Mouse (Mus musculus) CD4-positive, CD25-positive, alpha-beta regulatory T cell, adult 4 months (primary cell): Measurements from ENCODE around the gene Dmbx1. TPM values are rescaled to one million over a fixed set of nuclear protein-coding genes. Genes with fewer than 3 reads are reported as not detected.

ENCODE experiments used
- ATAC-seq: one replicate; pipeline ENCODE4 v1.8.0; 2017
- polyA plus RNA-seq, 2 experiments: library from polyadenylated mRNA; unstranded; fragments of 100-300 nt; shearing (Covaris generic); gene quantifications; one replicate each; pipeline ENCODE4 v1.2.1; 2017

The Dmbx1 gene
- polyA plus RNA-seq, 2 experiments from 2014 or later = not detected

DNA sequence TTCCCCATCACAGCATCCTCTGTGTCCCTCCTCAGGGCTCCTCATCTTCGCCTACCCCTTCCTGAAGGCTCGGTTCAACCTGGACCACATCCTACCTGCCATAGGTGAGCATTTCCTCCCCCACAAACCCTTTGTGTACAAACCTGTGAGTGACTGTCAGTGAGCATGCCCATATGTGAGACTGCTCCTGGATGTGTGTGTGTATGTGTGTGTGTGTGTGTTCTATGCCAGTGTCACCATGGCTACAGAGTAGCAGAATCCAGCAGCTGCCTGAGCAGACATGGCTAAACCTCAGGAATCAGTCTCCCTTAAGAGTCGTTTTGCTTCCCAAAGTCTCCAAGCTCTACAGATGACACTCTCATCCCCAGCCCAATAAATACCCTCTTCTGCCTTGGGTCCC is 53.9 kb downstream of the Dmbx1 start:
- no peak for ATAC-seq

DNA sequence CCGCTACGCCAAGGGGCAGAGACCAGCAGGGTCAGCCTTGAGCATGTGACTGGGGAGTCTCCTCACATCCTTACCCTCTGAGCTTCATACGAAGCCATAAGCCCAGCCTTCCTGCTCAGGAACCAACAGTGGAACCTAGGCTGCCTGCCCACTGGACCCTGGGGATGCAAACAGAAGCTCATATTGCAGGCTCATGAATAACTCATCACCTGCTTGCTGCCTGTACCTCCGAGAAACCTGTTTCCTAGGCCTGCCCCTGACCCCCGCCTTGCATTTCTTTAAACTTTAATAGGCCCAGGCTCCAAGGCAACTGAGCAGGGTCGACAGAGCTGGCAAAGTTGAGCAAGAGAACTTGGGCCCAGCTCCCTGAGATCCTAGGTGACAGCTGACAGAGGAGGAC is 55.7 kb downstream of the Dmbx1 start, which contains the start of gene Kncn:
Gene Kncn, plus strand, starts transcription at position 379 of the 400 bp plus-strand sequence.
- ATAC-seq = no peak

DNA sequence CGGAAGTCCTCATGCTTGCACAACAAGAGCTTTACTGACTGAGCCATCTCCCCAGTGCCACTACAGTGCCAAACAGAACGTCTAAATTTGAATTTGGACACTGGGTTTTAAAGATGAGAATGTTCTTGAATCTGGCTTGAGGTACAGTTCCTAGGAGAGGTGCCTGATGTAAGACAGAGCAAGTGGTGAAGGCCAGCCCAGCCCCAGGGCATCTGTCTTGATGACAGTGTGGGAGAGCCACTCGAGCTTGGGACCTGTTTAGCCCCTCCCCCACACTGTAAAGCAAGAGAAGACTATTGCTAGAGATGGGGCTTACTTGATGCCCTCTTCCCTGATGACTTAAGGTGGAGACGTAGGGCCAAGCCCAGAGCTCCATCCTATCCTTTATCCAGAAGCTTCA is 57.5 kb downstream of the Dmbx1 start:
- ATAC-seq = no peak

DNA sequence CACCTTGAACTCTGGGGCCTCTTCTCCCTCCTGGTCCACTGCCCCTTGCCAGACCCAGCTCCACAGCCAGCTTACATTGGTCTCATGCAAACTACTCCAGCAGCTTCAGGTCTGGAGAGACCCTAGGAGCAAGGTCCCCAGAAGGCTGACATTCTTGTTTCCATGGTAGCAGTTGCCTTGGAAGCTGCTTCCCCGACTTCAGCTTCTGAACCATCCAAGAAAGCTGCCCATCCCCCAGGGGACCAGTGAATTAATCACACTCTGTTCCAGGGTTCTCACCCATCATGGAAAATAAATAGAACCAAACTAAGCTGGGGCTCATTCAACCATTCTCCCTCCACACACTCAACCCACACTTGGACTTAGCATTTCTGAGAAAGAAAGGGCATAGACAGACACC is 58.5 kb downstream of the Dmbx1 start:
- ATAC-seq = no peak

DNA sequence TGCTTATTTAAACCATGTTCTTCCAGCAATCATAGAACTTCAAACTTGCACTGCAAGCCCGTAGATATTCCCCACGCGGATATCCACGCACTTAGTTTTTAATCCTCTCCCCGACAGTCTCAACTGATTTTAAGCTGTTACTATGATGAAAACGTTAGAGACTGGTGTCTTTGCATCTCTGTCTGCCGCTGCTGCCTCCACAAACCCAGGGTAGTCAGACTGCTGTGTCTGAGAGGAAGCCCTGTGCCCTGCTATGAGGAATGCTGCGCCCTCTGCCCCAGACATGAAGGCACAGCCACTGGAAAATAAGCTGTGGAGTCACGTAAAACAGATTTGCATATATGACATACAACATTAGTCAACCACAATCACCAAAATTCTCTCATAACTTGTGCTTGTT is 60.9 kb downstream of the Dmbx1 start:
- no peak for ATAC-seq

DNA sequence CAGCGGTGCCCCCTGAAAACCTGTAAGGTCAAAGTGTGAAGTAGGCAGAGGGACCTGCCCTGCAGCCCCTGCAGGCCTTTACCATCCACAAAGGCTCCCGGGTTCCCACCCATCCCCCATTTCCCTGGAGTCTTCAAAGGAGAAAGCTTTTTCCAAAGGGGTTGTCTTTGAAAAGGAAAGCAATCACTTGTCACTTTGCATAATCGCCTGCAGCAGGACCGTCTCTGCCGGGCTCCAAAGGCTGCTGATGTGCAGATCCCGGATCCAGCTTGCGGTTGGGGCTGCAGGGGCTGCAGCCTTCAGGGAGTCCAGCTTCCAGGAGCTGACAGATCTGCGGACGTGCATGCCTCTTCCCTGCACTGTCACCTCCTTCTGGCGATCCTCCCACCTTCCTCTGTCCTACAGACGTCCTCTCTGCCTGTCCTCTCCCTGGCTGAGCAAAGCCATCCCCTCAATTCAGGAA is 61.5 kb downstream of the Dmbx1 start:
- no peak for ATAC-seq

DNA sequence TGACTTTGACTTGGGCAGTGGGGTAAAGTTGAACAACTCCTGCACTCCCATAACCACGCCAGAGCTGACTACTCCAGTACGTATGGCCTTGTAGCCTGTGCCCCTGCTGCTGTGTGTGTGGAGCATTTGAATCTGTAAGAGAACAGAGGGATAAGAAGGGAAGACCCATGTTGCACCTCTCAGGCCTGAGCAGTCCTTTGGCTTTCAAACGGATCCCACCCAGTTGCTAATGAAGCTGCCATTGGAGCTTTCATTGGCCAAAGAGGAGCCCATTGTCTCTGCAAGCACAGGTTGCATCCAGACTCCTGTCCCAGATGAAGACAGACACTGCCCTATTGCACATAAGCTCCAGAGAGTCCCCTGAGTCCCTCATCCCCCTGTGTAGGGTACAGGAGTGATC is 66.5 kb downstream of the Dmbx1 start:
- ATAC-seq = no peak

DNA sequence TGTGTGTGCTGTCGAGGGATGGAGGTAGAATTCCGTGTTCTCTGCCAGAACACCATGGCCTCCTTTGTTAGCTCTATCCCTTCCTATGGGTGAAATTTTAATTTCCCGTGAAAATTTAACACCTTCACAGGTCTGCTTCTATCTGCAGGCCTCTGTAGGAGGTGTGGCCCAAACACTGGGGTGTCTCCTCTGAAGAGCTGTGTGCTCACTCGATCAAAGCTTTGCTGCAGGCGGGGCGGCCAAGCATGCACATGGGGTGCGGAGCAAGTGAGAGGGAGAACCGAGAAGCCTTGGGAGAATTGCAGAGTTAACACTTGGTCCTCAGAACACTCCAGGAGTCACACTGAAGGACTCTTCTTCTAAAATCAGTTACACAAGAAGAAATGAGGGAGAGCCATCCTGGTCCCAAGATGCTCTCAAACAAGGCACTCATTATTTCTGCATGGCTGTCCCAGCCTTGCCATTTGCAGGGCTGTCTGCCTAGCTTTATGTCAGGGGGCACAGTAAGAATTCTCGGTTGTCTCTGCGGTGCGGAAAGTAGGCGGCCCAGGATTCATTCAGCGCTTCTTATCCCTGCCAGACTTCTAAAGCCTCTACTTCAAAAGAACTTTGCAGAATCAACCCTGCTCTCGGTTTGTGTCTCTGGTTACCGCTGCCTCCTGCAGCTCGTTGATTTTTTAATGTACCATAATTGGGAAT is 70.1 kb downstream of the Dmbx1 start:
- ATAC-seq = no peak

Other genes with a start within 250 kb of the Dmbx1 start
- gene Efcab14, start 202.2 kb downstream of the Dmbx1 start, polyA plus RNA-seq = 10 to 100 TPM; 42.7 to 43.1 TPM
- gene Tex38, start 158.9 kb downstream of the Dmbx1 start, polyA plus RNA-seq = 1 to 10 TPM in 1 of 2 experiments, under 1 TPM in 1; 0.42 to 2.6 TPM
- gene Atpaf1, start 155.1 kb downstream of the Dmbx1 start, polyA plus RNA-seq = 10 to 100 TPM; 16.6 to 19.2 TPM
- 10 to 100 TPM; 13.5 to 15.8 TPM for gene Mob3c, start 111.8 kb downstream of the Dmbx1 start, polyA plus RNA-seq
- 10 to 100 TPM; 43.4 to 47.5 TPM for gene Mknk1, start 100.7 kb downstream of the Dmbx1 start, polyA plus RNA-seq
- gene Kncn, start 55.5 kb downstream of the Dmbx1 start, polyA plus RNA-seq = not detected
- not detected for gene 6430628N08Rik, start 49.3 kb downstream of the Dmbx1 start, polyA plus RNA-seq
- 10 to 100 TPM; 48.1 to 85.6 TPM for gene Faah, start 78.0 kb upstream of the Dmbx1 start, polyA plus RNA-seq
- gene Nsun4, start 114.0 kb upstream of the Dmbx1 start, polyA plus RNA-seq = 10 to 100 TPM; 24.1 to 32.9 TPM
- 100 to 1,000 TPM; 779 to 910 TPM for gene Uqcrh, start 135.1 kb upstream of the Dmbx1 start, polyA plus RNA-seq
- 10 to 100 TPM; 15.7 to 21.8 TPM for gene Lrrc41, start 135.3 kb upstream of the Dmbx1 start, polyA plus RNA-seq
- gene Rad54l, start 183.8 kb upstream of the Dmbx1 start, polyA plus RNA-seq = 1 to 10 TPM; 4.8 to 7.8 TPM
- gene Pomgnt1, start 183.9 kb upstream of the Dmbx1 start, polyA plus RNA-seq = 1 to 10 TPM; 6.6 to 10.0 TPM
- gene Lurap1, start 211.4 kb upstream of the Dmbx1 start, polyA plus RNA-seq = under 1 TPM; 0.39 to 0.61 TPM
- under 1 TPM in 1 of 2 experiments, not detected in 1; 0.27 TPM for gene Tspan1, start 227.7 kb upstream of the Dmbx1 start, polyA plus RNA-seq
- not detected for gene 1700042G07Rik, start 233.4 kb upstream of the Dmbx1 start, polyA plus RNA-seq
- not detected for gene Gm49337, start 233.5 kb upstream of the Dmbx1 start, polyA plus RNA-seq